Mouse (Mus musculus): ENCODE data around the gene Mical3. TPM values are rescaled to one million over a fixed set of nuclear protein-coding genes. Genes with fewer than 3 reads are reported as not detected.

The Mical3 gene
- polyA plus RNA-seq, 1 experiment from 2014 or later, result 18.7 TPM

DNA sequence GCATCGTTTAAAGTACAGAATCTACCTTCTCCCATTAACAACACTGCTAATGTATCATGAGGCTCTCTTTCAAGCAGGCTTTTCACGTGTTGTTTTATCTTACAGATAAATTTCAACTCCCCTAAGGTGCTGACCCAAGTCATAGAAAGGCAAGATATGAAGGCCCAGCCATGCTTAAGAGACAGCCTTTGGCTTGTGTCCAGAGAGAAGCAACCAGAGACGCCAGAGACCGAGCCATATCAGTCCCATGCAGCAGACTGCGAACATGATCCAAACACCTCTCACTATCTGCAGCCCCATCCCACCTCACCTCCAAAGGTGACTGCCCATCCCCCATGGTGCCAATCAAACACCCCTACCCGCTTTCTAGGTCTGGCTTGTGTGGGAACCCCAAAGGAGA, 138.9 kb downstream of the Mical3 start:
- no peak for ATAC-seq (ENCODE audit: low FRiP score, low read depth)
- WGBS, result 91% methylated on average over 6 of the region's 6 CpGs
- Histone ChIP-seq H3K9ac (replicated peaks) (no peak overlapping the region), H3K27me3 (no peaks in the 10 kb centered on the region), H3K27ac (replicated peaks) (no peak overlapping the region), H3K4me2 (replicated peaks) (no peak overlapping the region), H3K36me3 (no peaks in the 10 kb centered on the region), H3K4me1 (no peaks in the 10 kb centered on the region), H3K4me3 (no peak overlapping the region), H3K9me3 (no peaks in the 10 kb centered on the region)

DNA sequence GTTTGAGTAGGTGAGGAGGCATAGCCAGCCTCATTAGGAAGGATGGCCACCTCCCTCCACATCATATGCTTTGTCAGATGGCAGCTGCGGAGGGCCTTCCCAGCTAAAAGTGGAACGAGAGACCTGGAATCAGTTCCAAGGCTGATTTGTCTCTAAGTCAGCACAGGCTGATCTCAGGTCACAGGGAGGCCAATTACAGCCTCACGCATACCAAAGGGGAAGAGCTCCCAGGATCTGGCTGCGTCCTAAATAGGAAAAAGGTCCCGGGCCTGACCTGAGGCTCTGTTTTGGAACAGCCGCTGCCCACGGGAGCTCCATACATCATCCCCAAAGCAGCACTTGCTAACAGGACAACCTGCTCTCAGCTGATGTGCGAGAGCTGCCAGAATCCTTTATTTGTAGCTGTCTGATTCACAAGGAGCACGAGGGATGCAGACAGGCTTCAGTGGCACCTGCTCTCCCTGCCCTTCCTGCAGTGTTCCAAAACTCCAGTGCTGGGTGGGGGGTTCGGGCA, 143.2 kb downstream of the Mical3 start:
- H3K27ac ChIP-seq (replicated peaks), result no peak overlapping the region; the same call in 1 of the 2 replicates

DNA sequence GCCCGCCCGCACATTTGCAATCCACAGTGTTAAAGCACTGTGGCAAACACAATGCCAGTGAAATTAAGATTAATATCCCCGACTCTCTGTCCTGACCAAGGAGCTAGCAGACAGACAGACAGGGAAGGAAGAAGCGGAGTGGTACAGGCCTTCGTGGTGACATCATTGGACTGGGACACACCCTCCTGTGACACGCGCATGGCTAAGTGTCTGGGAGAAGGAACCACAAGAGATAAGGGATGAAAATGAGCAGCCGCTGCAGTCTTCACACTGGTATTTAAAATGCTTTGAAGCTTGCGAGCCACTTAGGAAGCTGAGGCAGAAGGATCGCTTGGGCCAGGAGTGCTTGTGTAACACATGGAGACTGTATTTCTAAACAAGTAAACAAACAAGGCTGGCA, 143.6 kb downstream of the Mical3 start:
- H3K4me1 ChIP-seq, result no peaks in the 10 kb centered on the region
- no peaks in the 10 kb centered on the region for H3K9me3 ChIP-seq
- H3K27me3 ChIP-seq, result no peaks in the 10 kb centered on the region
- no peak overlapping the region; the same call in 1 of the 2 replicates for H3K27ac ChIP-seq (replicated peaks)
- no peak overlapping the region for H3K4me3 ChIP-seq
- no peaks in the 10 kb centered on the region for H3K36me3 ChIP-seq
- 86% methylated on average over 10 of the region's 10 CpGs for WGBS
- ATAC-seq (ENCODE audit: low FRiP score, low read depth), result no peak
- no peak overlapping the region for H3K9ac ChIP-seq (replicated peaks)
- H3K4me2 ChIP-seq (replicated peaks), result no peak overlapping the region

More for the DNA sequence above, 143.2 kb downstream of the Mical3 start:
- Histone ChIP-seq H3K4me2 (replicated peaks) (no peak overlapping the region), H3K9ac (replicated peaks) (no peak overlapping the region), H3K27me3 (no peaks in the 10 kb centered on the region), H3K4me1 (no peaks in the 10 kb centered on the region), H3K36me3 (no peaks in the 10 kb centered on the region), H3K9me3 (no peaks in the 10 kb centered on the region), H3K4me3 (no peak overlapping the region)
- WGBS, result 56% methylated on average over 10 of the region's 10 CpGs
- ATAC-seq (ENCODE audit: low FRiP score, low read depth), result no peak

DNA sequence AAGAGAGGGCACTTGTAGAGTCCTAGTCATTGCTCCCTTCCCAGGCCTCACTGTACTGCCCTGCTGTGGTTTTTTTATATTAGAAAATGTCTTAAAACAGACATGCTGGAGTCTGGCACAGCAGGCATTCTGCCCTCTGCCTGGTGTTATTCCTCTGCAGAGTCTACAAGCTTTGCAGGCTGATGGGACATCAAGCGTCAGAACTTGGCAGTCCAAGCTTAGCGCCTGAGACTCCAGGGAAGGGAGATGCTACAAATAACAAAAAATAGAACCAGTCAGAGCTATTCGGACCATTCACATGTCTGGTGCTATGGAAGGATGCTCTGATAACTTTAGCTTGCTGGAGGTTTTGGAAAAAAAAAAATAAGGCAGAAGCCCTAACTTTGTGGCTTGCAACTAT, 144.6 kb downstream of the Mical3 start:
- WGBS, result 86% methylated on average over 3 of the region's 3 CpGs
- ATAC-seq (ENCODE audit: low FRiP score, low read depth), result no peak
- H3K4me1 ChIP-seq, result no peaks in the 10 kb centered on the region

DNA sequence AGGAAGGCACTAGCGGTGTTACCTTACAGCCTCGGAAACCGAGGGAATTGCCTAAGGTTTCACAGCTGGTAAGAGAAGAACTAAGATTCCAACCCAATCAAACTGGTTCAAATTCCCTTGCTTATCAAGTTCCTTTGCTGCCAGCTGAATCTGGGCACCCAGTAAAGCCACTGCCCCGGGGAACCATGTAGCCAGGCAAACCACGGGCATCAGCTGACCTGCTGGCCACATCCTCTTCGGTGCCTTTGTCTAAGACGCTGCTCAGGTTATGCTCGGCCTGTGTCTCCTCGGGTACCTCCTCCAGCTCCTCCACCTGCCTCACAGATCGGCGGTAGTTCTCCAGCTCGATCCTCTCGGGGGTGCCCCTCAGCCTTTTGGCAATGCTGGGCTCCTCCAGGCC, 148.5 kb downstream of the Mical3 start:
- H3K9ac ChIP-seq (replicated peaks), result no peak overlapping the region
- H3K4me2 ChIP-seq (replicated peaks), result no peak overlapping the region
- H3K27me3 ChIP-seq, result no peaks in the 10 kb centered on the region
- WGBS, result 95% methylated on average over 13 of the region's 13 CpGs
- H3K4me1 ChIP-seq, result peaks cover 8% of the 10 kb centered on the region; the same call in 1 of the 2 replicates
- no peak for ATAC-seq (ENCODE audit: low FRiP score, low read depth)
- H3K9me3 ChIP-seq, result no peaks in the 10 kb centered on the region
- H3K36me3 ChIP-seq, result peaks cover 16% of the 10 kb centered on the region; the same call in 1 of the 2 replicates
- H3K4me3 ChIP-seq, result no peak overlapping the region
- H3K27ac ChIP-seq (replicated peaks), result no peak overlapping the region

More for the DNA sequence above, 144.6 kb downstream of the Mical3 start:
- Histone ChIP-seq H3K36me3 (peaks cover 8% of the 10 kb centered on the region; the same call in 1 of the 2 replicates), H3K9me3 (no peaks in the 10 kb centered on the region), H3K27ac (replicated peaks) (no peak overlapping the region), H3K4me3 (no peak overlapping the region), H3K27me3 (no peaks in the 10 kb centered on the region), H3K9ac (replicated peaks) (no peak overlapping the region), H3K4me2 (replicated peaks) (no peak overlapping the region)

DNA sequence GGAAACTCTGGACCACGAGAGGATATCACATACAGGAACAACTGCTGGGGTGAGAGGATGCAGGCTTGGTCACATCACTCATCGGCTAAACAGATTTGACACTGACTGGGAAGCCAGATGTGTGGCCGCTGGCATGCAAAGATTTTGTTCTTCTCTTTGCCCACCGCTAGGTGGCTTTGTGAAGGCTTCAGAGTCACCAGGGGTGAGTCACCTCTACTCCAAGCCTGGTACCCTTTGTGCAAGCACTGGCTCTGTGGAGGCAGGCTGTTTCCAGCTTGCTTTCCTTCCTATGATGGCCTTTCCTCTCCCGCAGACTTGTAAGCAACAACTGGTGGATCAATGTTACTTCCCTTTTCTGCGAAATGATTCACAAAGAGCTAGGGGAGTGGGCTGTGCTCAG, 149.3 kb downstream of the Mical3 start:
- Histone ChIP-seq H3K36me3 (peaks cover 16% of the 10 kb centered on the region; the same call in 1 of the 2 replicates), H3K9ac (replicated peaks) (no peak overlapping the region), H3K4me1 (peaks cover 12% of the 10 kb centered on the region), H3K4me3 (no peak overlapping the region), H3K4me2 (replicated peaks) (no peak overlapping the region), H3K9me3 (no peaks in the 10 kb centered on the region), H3K27me3 (no peaks in the 10 kb centered on the region), H3K27ac (replicated peaks) (no peak overlapping the region)
- no peak for ATAC-seq (ENCODE audit: low FRiP score, low read depth)
- WGBS, result 67% methylated on average over 6 of the region's 6 CpGs

DNA sequence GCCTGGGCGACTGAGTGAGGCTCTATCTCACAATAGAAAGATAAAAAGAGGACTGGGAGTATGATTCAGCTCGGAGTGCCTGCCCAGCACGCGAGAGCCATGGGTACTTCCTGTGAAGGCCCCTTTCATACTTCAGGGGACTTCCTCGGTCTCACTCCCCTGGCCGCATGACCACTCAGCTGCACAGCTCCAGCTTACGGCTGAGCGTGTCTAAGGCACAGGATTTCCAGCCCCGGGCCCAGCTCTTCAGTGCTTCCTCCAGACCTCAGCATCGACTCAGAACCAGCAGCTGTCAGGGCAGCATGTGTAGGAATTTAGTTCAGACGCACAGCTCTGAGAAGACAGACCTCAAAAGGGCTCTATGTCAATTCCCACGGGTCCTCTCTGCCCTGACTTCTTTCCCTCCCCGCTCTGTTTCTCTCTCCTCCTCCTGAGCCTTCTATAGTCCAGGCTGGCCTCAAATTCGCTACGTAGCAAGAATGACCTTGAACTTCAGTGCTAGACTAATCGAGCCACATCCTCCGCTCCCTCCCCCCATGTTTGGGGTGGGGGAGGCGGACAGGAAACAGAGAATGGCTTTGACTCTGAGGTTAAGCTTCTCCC, 152.7 kb downstream of the Mical3 start:
- WGBS, result 67% methylated on average over 18 of the region's 18 CpGs
- Histone ChIP-seq H3K27ac (replicated peaks) (peak overlapping the region; percentile 20), H3K4me1 (peaks cover 12% of the 10 kb centered on the region), H3K9ac (replicated peaks) (no peak overlapping the region), H3K36me3 (peaks cover 16% of the 10 kb centered on the region; the same call in 1 of the 2 replicates), H3K4me3 (no peak overlapping the region), H3K4me2 (replicated peaks) (no peak overlapping the region), H3K27me3 (no peaks in the 10 kb centered on the region), H3K9me3 (no peaks in the 10 kb centered on the region)
- no peak for ATAC-seq (ENCODE audit: low FRiP score, low read depth)

DNA sequence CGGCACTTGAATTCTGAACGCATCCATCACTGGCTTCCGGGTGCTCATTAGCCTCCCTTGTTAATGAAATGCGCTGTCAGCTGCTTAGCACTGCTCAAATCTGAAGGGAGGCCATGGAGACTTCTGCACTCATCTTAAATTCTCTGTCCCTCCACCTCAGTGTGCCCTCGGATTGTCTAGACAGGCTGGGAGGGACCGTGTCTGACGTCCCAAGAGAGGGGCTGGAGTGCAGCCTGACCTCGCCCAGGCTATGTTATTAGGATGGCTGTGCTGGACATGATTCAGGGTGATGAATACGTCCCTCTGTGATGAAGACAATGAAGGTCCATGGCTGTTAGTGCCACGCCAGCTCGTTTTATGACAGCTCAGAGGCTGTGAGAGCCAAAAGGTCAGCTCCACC, 153.8 kb downstream of the Mical3 start:
- Histone ChIP-seq H3K4me2 (replicated peaks) (no peak overlapping the region), H3K9me3 (no peaks in the 10 kb centered on the region), H3K4me1 (peaks cover 12% of the 10 kb centered on the region), H3K36me3 (peaks cover 24% of the 10 kb centered on the region), H3K9ac (replicated peaks) (no peak overlapping the region), H3K4me3 (no peak overlapping the region), H3K27me3 (no peaks in the 10 kb centered on the region), H3K27ac (replicated peaks) (peak overlapping the region; percentile 35; the same call in 1 of the 2 replicates)
- 0 out of 2 replicates have a peak, but pooled peaks have one; percentile 31 for ATAC-seq (ENCODE audit: low FRiP score, low read depth)
- WGBS, result 64% methylated on average over 11 of the region's 11 CpGs

DNA sequence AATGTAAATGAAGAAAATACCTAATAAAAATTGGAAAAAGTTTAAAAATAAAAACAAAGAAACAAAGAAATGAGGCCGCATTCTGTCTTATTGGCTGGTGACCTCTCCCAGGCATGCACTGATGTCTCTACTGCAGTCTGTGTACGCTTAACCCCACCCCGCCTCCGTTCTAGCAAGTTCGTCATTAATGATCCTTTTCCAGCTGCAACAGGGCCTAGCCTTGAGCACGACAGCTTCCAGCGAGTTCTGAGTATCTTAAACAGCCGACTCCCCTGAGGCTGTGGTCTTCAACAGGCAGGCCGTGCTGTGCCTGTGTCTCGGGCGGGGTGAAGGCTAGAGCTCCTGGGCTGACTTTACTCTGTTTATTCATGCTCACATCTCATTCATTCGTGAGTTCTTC, 154.7 kb downstream of the Mical3 start:
- ATAC-seq (ENCODE audit: low FRiP score, low read depth), result no peak
- no peak overlapping the region for H3K27ac ChIP-seq (replicated peaks)
- H3K4me3 ChIP-seq, result no peak overlapping the region
- no peak overlapping the region for H3K4me2 ChIP-seq (replicated peaks)
- 78% methylated on average over 12 of the region's 12 CpGs for WGBS
- H3K36me3 ChIP-seq, result peaks cover 18% of the 10 kb centered on the region
- peaks cover 11% of the 10 kb centered on the region for H3K4me1 ChIP-seq
- H3K27me3 ChIP-seq, result no peaks in the 10 kb centered on the region
- H3K9ac ChIP-seq (replicated peaks), result no peak overlapping the region
- no peaks in the 10 kb centered on the region for H3K9me3 ChIP-seq

DNA sequence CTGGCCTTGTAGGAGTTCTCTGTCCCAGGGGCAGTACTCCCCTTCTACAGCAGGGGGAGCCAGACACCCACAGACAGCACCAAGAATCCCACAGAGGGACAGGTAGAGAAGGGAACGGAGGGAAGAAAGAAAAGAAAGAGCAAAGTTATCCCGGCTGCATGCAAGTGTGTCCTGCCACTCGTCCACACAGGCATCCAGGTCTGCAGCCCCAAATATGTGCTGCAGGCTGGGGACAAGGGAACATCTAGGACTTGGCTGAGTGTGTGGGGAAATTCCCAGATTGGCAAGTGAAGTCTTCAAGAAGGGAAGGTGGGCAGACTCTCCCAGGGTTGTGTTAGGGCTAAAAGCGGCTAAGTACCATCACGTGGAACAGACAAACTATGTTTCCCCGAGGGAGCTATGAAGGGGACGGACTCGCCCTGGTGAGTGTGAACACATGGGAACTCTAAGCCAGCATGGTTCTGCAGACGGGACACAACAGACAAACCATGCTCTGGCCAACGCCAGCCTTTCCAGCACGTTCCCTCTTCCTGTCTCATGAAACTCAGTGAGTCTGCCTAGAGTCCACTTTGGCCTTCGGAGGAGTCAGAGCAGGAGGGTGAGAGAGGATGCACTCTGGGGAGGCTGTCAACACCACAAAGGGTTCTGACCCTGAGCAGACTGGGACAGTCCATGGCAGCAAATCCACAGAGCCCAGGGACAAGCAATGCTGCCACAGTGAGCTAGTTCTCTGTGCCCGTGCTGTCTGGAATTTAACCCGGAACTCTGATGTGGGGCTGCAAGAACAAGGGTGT, 158.8 kb downstream of the Mical3 start:
- 68% methylated on average over 14 of the region's 14 CpGs for WGBS
- peak; percentile 65 for ATAC-seq (ENCODE audit: low FRiP score, low read depth)
- H3K4me1 ChIP-seq, result peaks cover 1% of the 10 kb centered on the region

DNA sequence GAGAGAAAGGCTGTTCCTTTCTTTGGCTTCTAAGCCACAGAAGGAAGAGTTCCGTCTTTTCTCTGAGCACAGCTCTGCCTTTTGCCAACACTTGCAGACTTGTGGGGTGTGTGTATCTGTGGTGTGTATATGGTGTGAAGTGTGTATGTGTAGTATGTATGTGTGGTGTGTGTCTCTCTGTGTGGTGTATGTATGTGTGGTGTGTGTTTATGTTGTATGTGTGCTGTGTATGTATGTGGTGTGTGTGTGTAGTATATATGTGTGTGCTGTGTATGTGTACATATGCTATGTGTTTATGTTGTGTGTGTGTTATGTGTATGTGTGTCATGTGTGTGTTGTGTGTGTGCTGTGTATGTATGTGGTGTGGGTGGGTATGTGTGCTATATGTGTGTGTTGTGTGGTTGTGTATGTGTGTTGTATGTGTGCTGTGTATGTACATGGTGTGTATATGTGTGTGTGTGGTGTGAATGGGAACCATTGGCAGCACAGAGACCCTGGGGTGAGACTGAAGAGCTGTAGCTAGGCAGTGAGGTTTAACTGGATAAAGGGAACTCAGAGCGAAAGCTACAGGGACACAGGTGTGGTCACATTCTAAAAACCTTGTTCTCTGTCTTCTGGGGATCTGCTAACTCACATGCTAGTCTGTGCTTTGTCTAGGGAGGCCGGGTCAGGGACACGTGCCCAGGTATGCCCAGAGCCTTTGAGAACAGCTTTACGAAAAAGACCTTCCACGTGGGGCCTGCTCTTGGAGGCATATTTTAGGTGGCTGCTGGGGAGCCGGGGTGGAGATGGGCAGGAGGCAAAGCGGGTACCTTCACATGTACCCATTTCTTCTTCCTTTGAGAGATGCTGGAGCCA, 159.6 kb downstream of the Mical3 start:
- Histone ChIP-seq H3K27me3 (no peaks in the 10 kb centered on the region), H3K36me3 (peaks cover 20% of the 10 kb centered on the region), H3K27ac (replicated peaks) (no peak overlapping the region), H3K4me2 (replicated peaks) (no peak overlapping the region), H3K9me3 (no peaks in the 10 kb centered on the region), H3K4me3 (no peak overlapping the region), H3K4me1 (no peaks in the 10 kb centered on the region), H3K9ac (replicated peaks) (no peak overlapping the region)
- WGBS, result 66% methylated on average over 8 of the region's 8 CpGs
- no peak for ATAC-seq (ENCODE audit: low FRiP score, low read depth)

More for the DNA sequence above, 158.8 kb downstream of the Mical3 start:
- no peak overlapping the region for H3K4me3 ChIP-seq
- H3K27ac ChIP-seq (replicated peaks), result no peak overlapping the region
- H3K4me2 ChIP-seq (replicated peaks), result no peak overlapping the region
- no peaks in the 10 kb centered on the region for H3K9me3 ChIP-seq
- H3K27me3 ChIP-seq, result no peaks in the 10 kb centered on the region
- H3K9ac ChIP-seq (replicated peaks), result no peak overlapping the region
- H3K36me3 ChIP-seq, result peaks cover 20% of the 10 kb centered on the region

Data from midbrain, embryonic 12.5 days (tissue).